Mouse (Mus musculus) liver, embryonic 14.5 days (tissue): ENCODE measurements around the gene Frmpd2.

Experiments
- CTCF ChIP-seq: IDR thresholded peaks from 2 replicates; pipeline ENCODE4 v1.5.1; 2016; ENCODE audit warnings: antibody characterized with exemption, low read depth, control low read depth
- EP300 ChIP-seq: IDR thresholded peaks from 2 replicates; pipeline ENCODE4 v1.6.1; 2016; ENCODE audit warnings: antibody characterized with exemption, low read depth

DNA sequence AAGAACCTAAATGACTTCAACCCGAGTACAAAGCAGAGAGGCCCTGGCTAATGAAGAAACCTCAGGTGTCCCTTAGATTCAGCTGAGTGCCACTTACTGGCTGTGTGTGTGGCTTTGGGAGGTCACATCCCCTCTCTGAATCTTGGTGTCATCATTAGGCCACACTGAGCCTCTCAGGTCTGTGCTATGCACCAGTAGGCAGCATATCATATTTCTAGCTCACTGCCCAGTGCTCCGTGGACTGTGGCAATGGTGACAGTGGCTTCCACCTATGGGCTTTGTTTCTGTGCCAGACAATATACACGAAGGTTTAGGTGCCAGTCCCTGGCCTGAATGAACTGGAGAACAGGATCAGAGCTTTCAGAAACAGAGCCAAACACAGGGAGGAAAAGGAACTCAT is 56.4 kb downstream of the Frmpd2 start:
- no peak for TF ChIP-seq CTCF
- no peak for TF ChIP-seq EP300
